Mouse (Mus musculus) hindbrain, embryonic 13.5 days (tissue): ENCODE measurements around the gene Nudcd2. TPM values are rescaled to one million over a fixed set of nuclear protein-coding genes. Genes with fewer than 3 reads are reported as not detected.
A peak's percentile ranks its signal among the peaks of the same experiment; 100 is the strongest.

Experiments used
- ATAC-seq: fragments of 200-750 bp; cut with Nextera tagmentation; 2 replicates; pipeline ENCODE4 v1.8.0; 2017; ENCODE audit warnings: moderate TSS enrichment; ENCODE audit not compliant: low FRiP score
- H3K27ac ChIP-seq: fragments of 300-500 bp; sonication (generic); 2 replicates; pipeline ENCODE4 v1.5.1; 2015; ENCODE audit warnings: inconsistent platforms, mild to moderate bottlenecking, moderate library complexity
- H3K27me3 ChIP-seq: fragments of 300-500 bp; sonication (generic); 2 replicates; pipeline ENCODE4 v1.6.1; 2015; ENCODE audit warnings: mild to moderate bottlenecking, inconsistent platforms
- H3K36me3 ChIP-seq: fragments of 300-500 bp; sonication (generic); 2 replicates; pipeline ENCODE4 v1.6.1; 2015; ENCODE audit warnings: mild to moderate bottlenecking, inconsistent platforms
- H3K4me1 ChIP-seq: fragments of 300-500 bp; sonication (generic); replicated peaks from 2 replicates; pipeline ENCODE4 v1.6.1; 2015; ENCODE audit warnings: inconsistent platforms
- H3K4me2 ChIP-seq: fragments of 300-500 bp; sonication (generic); 2 replicates; pipeline ENCODE4 v1.6.1; 2015; ENCODE audit warnings: inconsistent platforms, mild to moderate bottlenecking, moderate library complexity
- H3K4me3 ChIP-seq: fragments of 300-500 bp; sonication (generic); 2 replicates; pipeline ENCODE4 v1.5.1; 2015; ENCODE audit warnings: mild to moderate bottlenecking, inconsistent platforms
- H3K9ac ChIP-seq: fragments of 300-500 bp; sonication (generic); 2 replicates; pipeline ENCODE4 v1.6.1; 2015; ENCODE audit warnings: mild to moderate bottlenecking, inconsistent platforms
- H3K9me3 ChIP-seq: fragments of 300-500 bp; sonication (generic); 2 replicates; pipeline ENCODE4 v1.6.1; 2016; ENCODE audit warnings: inconsistent platforms
- WGBS: fragments of 180-500 bp; shearing (Covaris S2); methylation state at CpG from one replicate; pipeline ENCODE4 v1.1.7; 2015; 5-methylcytosine and 5-hydroxymethylcytosine counted together
- polyA plus RNA-seq: library from polyadenylated mRNA; unstranded; fragments of >200 nt; fragmentation: Nextera tagmentation; extraction: Ambion mirVana; gene quantifications from 2 replicates; pipeline ENCODE4 v1.2.1, GENCODE M21; 2015

The Nudcd2 gene
- polyA plus RNA-seq, 1 experiment from 2014 or later = 74.8 TPM

GRCm38 (mm10) chr11:40732997-40733338 is 499 bp upstream of the Nudcd2 start:
- peaks cover 28% of the 10 kb centered on the region for H3K4me1 ChIP-seq
- H3K27ac ChIP-seq = no peak overlapping the region
- no peaks in the 10 kb centered on the region for H3K27me3 ChIP-seq
- no peaks in the 10 kb centered on the region for H3K9me3 ChIP-seq
- no peak for ATAC-seq
- peak overlapping the region; percentile 92 for H3K4me3 ChIP-seq
- 1% methylated on average over 14 of the region's 14 CpGs for WGBS
- peaks cover 20% of the 10 kb centered on the region for H3K36me3 ChIP-seq
- peak overlapping the region; percentile 61 for H3K4me2 ChIP-seq
- H3K9ac ChIP-seq = peak overlapping the region; percentile 21; the same call in 1 of the 2 replicates

GRCm38 (mm10) chr11:40734251-40734752 is 835 bp downstream of the Nudcd2 start:
- no peak for ATAC-seq
- Histone ChIP-seq H3K27ac (peak overlapping the region; percentile 77), H3K4me3 (peak overlapping the region; percentile 92), H3K4me1 (peaks cover 28% of the 10 kb centered on the region), H3K36me3 (peaks cover 27% of the 10 kb centered on the region), H3K4me2 (peak overlapping the region; percentile 86), H3K9me3 (no peaks in the 10 kb centered on the region), H3K27me3 (no peaks in the 10 kb centered on the region), H3K9ac (peak overlapping the region; percentile 96)
- WGBS = 6% methylated on average over 11 of the region's 11 CpGs

GRCm38 (mm10) chr11:40737369-40737768 is 3.9 kb downstream of the Nudcd2 start:
- Histone ChIP-seq H3K9ac (no peak overlapping the region), H3K36me3 (peaks cover 47% of the 10 kb centered on the region), H3K4me1 (peaks cover 20% of the 10 kb centered on the region), H3K27ac (no peak overlapping the region), H3K27me3 (no peaks in the 10 kb centered on the region), H3K4me3 (no peak overlapping the region), H3K4me2 (no peak overlapping the region), H3K9me3 (no peaks in the 10 kb centered on the region)
- ATAC-seq = no peak
- WGBS = 92% methylated on average over 3 of the region's 3 CpGs

GRCm38 (mm10) chr11:40741605-40742262 is 8.3 kb downstream of the Nudcd2 start:
- no peaks in the 10 kb centered on the region for H3K4me1 ChIP-seq
- no peak for ATAC-seq
- H3K4me3 ChIP-seq = no peak overlapping the region
- H3K4me2 ChIP-seq = no peak overlapping the region
- no peak overlapping the region for H3K9ac ChIP-seq
- no peaks in the 10 kb centered on the region for H3K9me3 ChIP-seq
- WGBS = 93% methylated on average over 12 of the region's 12 CpGs
- H3K27me3 ChIP-seq = no peaks in the 10 kb centered on the region
- no peak overlapping the region for H3K27ac ChIP-seq
- H3K36me3 ChIP-seq = peaks cover 43% of the 10 kb centered on the region

- no peaks in the 10 kb centered on the region for H3K9me3 ChIP-seq
- H3K36me3 ChIP-seq = peaks cover 20% of the 10 kb centered on the region
- 89% methylated on average over 3 of the region's 3 CpGs for WGBS
- no peak overlapping the region for H3K27ac ChIP-seq
- no peaks in the 10 kb centered on the region for H3K27me3 ChIP-seq
- H3K4me1 ChIP-seq = no peaks in the 10 kb centered on the region
- H3K9ac ChIP-seq = no peak overlapping the region
- no peak overlapping the region for H3K4me3 ChIP-seq
- no peak for ATAC-seq
- no peak overlapping the region for H3K4me2 ChIP-seq
These were observed 10.9 kb downstream of the Nudcd2 start for GRCm38 (mm10) chr11:40744348-40744747.

- no peaks in the 10 kb centered on the region for H3K4me1 ChIP-seq
- ATAC-seq = no peak
- H3K4me3 ChIP-seq = no peak overlapping the region
- H3K27ac ChIP-seq = no peak overlapping the region
- no peaks in the 10 kb centered on the region for H3K9me3 ChIP-seq
- H3K36me3 ChIP-seq = peaks cover 13% of the 10 kb centered on the region
- H3K27me3 ChIP-seq = no peaks in the 10 kb centered on the region
- 94% methylated on average over 12 of the region's 12 CpGs for WGBS
- H3K9ac ChIP-seq = no peak overlapping the region
- H3K4me2 ChIP-seq = no peak overlapping the region
These were observed 12.9 kb downstream of the Nudcd2 start for GRCm38 (mm10) chr11:40746361-40746760.

GRCm38 (mm10) chr11:40747716-40748115 is 14.2 kb downstream of the Nudcd2 start:
- Histone ChIP-seq H3K4me1 (no peaks in the 10 kb centered on the region), H3K27ac (no peak overlapping the region), H3K4me2 (no peak overlapping the region), H3K4me3 (no peak overlapping the region), H3K27me3 (no peaks in the 10 kb centered on the region), H3K9ac (no peak overlapping the region), H3K36me3 (peaks cover 6% of the 10 kb centered on the region), H3K9me3 (no peaks in the 10 kb centered on the region)
- no peak for ATAC-seq
- 69% methylated on average over 2 of the region's 2 CpGs for WGBS

- H3K4me1 ChIP-seq = peaks cover 14% of the 10 kb centered on the region
- peaks cover 6% of the 10 kb centered on the region for H3K36me3 ChIP-seq
- H3K4me2 ChIP-seq = peak overlapping the region; percentile 70; the same call in 1 of the 2 replicates
- no peak overlapping the region for H3K27ac ChIP-seq
- H3K27me3 ChIP-seq = no peaks in the 10 kb centered on the region
- 82% methylated on average over 6 of the region's 6 CpGs for WGBS
- no peaks in the 10 kb centered on the region for H3K9me3 ChIP-seq
- no peak overlapping the region for H3K4me3 ChIP-seq
- H3K9ac ChIP-seq = no peak overlapping the region
- no peak for ATAC-seq
These were observed 20.4 kb downstream of the Nudcd2 start for GRCm38 (mm10) chr11:40753836-40754235.

- Histone ChIP-seq H3K27ac (peak overlapping the region; percentile 66; the same call in 1 of the 2 replicates), H3K9me3 (no peaks in the 10 kb centered on the region), H3K27me3 (no peaks in the 10 kb centered on the region), H3K36me3 (peaks cover 3% of the 10 kb centered on the region), H3K4me3 (peak overlapping the region; percentile 80), H3K4me1 (peaks cover 14% of the 10 kb centered on the region), H3K4me2 (peak overlapping the region; percentile 70), H3K9ac (peak overlapping the region; percentile 91)
- 4% methylated on average over 19 of the region's 19 CpGs for WGBS
- ATAC-seq = peak; percentile 89
These were observed 21.2 kb downstream of the Nudcd2 start for GRCm38 (mm10) chr11:40754664-40755107.

GRCm38 (mm10) chr11:40755109-40755627 is 21.7 kb downstream of the Nudcd2 start, which contains the start of gene Ccng1:
Ccng1 (minus strand) TSS chr11:40755311.
- Histone ChIP-seq H3K27ac (peak within 1 kb of the TSS; percentile 66; the same call in 1 of the 2 replicates), H3K4me1 (peaks cover 14% of the 10 kb centered on the region), H3K9me3 (no peaks in the 10 kb centered on the region), H3K27me3 (no peaks in the 10 kb centered on the region), H3K36me3 (no peaks in the 10 kb centered on the region), H3K9ac (peak within 1 kb of the TSS; percentile 91), H3K4me2 (peak within 1 kb of the TSS; percentile 70), H3K4me3 (peak within 1 kb of the TSS; percentile 80)
- under 1% methylated on average over 25 of the region's 25 CpGs for WGBS
- peak; percentile 99 for ATAC-seq

GRCm38 (mm10) chr11:40755968-40756367 is 22.5 kb downstream of the Nudcd2 start:
- ATAC-seq = no peak
- Histone ChIP-seq H3K27me3 (no peaks in the 10 kb centered on the region), H3K36me3 (no peaks in the 10 kb centered on the region), H3K9ac (no peak overlapping the region), H3K9me3 (no peaks in the 10 kb centered on the region), H3K27ac (no peak overlapping the region), H3K4me3 (no peak overlapping the region), H3K4me1 (peaks cover 14% of the 10 kb centered on the region), H3K4me2 (peak overlapping the region; percentile 70)
- 91% methylated on average over 8 of the region's 8 CpGs for WGBS

- Histone ChIP-seq H3K4me3 (no peak overlapping the region), H3K27me3 (no peaks in the 10 kb centered on the region), H3K9me3 (no peaks in the 10 kb centered on the region), H3K9ac (no peak overlapping the region), H3K4me2 (no peak overlapping the region), H3K36me3 (no peaks in the 10 kb centered on the region), H3K4me1 (peaks cover 4% of the 10 kb centered on the region), H3K27ac (no peak overlapping the region)
- 90% methylated on average over 8 of the region's 8 CpGs for WGBS
- no peak for ATAC-seq
These were observed 26.4 kb downstream of the Nudcd2 start for GRCm38 (mm10) chr11:40759896-40760295.

- Histone ChIP-seq H3K4me3 (no peak overlapping the region), H3K27ac (no peak overlapping the region), H3K36me3 (no peaks in the 10 kb centered on the region), H3K27me3 (no peaks in the 10 kb centered on the region), H3K4me2 (no peak overlapping the region), H3K4me1 (no peaks in the 10 kb centered on the region), H3K9ac (no peak overlapping the region), H3K9me3 (no peaks in the 10 kb centered on the region)
- no peak for ATAC-seq
- 50% methylated on average over 2 of the region's 2 CpGs for WGBS
These were observed 29.9 kb downstream of the Nudcd2 start for GRCm38 (mm10) chr11:40763395-40763794.
